Mouse (Mus musculus) bone marrow macrophage, adult 2 months (primary cell): ENCODE measurements around the gene Glp1r. TPM values are rescaled to one million over a fixed set of nuclear protein-coding genes. Genes with fewer than 3 reads are reported as not detected.
A peak's percentile ranks its signal among the peaks of the same experiment; 100 is the strongest.

Experiments
- H3K27ac ChIP-seq: 2 replicates; pipeline ENCODE4 v1.5.1; 2012; ENCODE audit warnings: low read depth, low read length; ENCODE audit not compliant: insufficient read depth
- H3K4me1 ChIP-seq: 2 replicates; pipeline ENCODE4 v1.6.1; 2012; ENCODE audit warnings: low read length; ENCODE audit not compliant: control insufficient read depth, insufficient read depth
- H3K4me3 ChIP-seq: 2 replicates; pipeline ENCODE4 v1.5.1; 2012; ENCODE audit warnings: mild to moderate bottlenecking, low read length, moderate library complexity; ENCODE audit not compliant: insufficient read depth
- CTCF ChIP-seq: IDR thresholded peaks from 2 replicates; pipeline ENCODE4 v1.5.1; 2012; ENCODE audit warnings: low read depth, mild to moderate bottlenecking, low read length, moderate library complexity
- POLR2A ChIP-seq: IDR thresholded peaks from 2 replicates; pipeline ENCODE4 v1.6.1; 2012; ENCODE audit warnings: mild to moderate bottlenecking, low read depth, low read length, borderline replicate concordance
- polyA plus RNA-seq: library from polyadenylated mRNA; stranded (reverse); fragments of >200 nt; gene quantifications from 2 replicates; pipeline ENCODE4 v1.2.4, GENCODE M21; 2012; ENCODE audit not compliant: missing spikeins, insufficient read depth, insufficient read length

The Glp1r gene
- not detected in 2 replicates for polyA plus RNA-seq

DNA sequence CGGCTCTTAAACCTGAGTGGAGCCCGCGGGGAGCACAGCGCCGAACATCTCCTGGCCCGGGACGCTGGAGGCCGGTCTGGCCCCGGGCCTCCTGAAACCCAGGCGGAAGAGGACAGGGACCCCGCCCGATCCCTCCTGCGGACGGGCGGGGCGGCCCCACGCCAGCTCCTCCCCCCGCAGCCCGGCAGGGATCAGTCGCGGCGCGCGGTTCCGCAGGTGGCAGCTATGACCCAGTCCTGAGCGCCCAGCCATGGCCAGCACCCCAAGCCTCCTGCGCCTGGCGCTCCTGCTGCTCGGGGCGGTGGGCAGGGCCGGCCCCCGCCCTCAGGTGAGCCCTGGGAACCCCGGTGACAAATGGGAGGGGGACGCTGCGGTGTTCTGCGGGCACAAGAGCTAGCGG, at the start of gene Glp1r:
Glp1r (plus strand) TSS at position 191 of the 400 bp plus-strand sequence.
- TF ChIP-seq POLR2A (no peak), CTCF (no peak)
- H3K27ac ChIP-seq: no peak within 1 kb of the TSS
- no peak within 1 kb of the TSS for H3K4me3 ChIP-seq
- H3K4me1 ChIP-seq: no peaks in the 10 kb centered on the region

DNA sequence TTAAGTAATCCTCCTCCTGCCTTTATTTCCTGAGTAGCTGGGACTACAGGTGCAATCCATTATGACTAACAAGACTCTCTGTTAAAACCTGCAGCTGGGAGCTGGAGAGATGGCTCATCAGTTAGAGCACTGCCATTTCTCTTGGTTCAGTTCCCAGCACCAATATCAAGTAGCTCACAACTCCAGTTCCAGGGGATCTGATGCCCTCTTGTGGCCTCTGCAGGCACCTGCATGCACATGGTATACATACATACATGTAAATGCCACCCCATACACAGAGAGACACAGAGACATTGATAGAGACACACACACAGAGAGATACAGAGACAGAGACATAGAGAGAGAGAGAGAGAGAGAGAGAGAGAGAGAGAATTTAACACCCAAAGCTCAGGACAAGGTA, 49.3 kb upstream of the Glp1r start:
- TF ChIP-seq CTCF: no peak
- no peak for TF ChIP-seq POLR2A
- H3K27ac ChIP-seq: no peak overlapping the region

DNA sequence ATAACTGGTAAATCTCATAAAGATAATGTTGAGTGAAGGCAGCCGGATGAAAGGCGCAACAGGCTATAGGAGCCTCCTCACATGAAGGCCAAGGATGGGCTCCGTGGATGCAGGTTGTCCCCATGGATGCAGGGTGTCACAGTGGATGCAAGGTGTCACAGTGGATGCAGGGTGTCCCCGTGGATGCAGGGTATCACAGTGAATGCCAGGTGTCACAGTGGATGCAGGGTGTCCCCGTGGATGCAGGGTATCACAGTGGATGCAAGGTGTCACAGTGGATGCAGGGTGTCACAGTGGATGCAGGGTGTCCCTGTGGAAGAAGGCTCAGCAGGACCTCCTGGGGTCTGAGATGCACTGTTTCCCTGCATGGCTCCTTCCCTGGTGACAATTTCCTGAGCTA, 44.3 kb upstream of the Glp1r start:
- Histone ChIP-seq H3K4me1 (no peaks in the 10 kb centered on the region), H3K4me3 (no peak overlapping the region), H3K27ac (no peak overlapping the region)
- TF ChIP-seq POLR2A (no peak), CTCF (no peak)

More for the DNA sequence above, 49.3 kb upstream of the Glp1r start:
- Histone ChIP-seq H3K4me1 (no peaks in the 10 kb centered on the region), H3K4me3 (no peak overlapping the region)

DNA sequence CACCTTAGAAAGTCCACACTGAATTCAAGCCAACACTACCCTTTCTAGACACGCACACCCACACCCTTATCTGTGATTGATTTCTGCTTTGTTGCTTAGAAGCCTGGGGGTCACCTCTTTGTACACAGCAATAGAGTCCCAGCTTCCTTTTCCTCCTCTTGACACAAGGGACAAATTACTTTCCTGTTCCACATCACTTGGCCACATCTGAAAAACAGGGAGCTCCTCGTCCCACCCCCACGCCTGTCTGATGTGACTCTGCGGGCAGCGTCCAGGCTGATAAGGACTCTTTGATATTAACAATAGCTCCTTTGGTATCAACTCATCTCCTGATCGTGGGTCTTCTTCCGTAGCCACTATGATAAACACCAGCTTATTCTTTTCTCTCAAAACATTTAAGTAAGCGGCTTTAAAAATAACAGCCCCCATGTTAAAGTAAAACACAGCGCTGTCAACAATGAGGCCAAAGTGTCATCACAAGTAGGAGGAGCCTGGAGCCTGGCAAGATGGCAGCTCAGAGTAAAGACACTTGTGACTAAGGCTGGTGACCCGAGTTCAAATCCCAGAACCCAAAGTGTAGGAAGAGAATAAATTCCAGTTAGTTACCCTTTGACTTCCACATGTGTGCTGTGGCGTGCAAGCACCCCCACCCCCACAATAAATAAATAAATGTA, 42.9 kb upstream of the Glp1r start:
- TF ChIP-seq CTCF (no peak), POLR2A (no peak)
- H3K27ac ChIP-seq: no peak overlapping the region
- H3K4me3 ChIP-seq: no peak overlapping the region
- no peaks in the 10 kb centered on the region for H3K4me1 ChIP-seq

DNA sequence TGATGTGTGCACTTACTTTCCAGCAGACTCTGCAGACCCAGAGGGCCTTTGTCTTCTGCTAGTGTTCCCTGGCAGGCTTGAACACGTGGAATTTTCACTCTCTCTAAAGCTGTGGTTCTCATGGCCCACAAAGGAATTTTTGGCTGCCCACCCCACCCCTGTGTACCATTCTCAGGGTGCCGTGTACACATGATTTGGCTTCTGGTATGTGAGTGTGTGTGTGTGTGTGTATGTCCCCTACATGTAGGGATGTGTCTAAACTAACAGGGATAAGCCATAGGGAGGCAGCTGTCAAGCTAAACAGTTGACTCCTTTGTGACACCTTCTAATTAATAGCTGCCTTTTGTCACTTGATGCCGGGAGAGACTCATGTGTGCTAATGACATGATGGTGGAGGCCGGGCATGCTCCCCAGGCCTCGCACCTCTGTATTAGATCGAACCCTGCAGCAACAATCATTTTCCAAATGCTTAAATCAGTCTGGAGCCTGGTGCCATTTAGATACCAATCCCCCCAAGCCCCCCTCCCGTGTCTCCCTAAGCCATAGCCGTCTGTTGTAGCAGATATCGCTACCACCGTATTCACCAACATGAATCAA, 41.5 kb upstream of the Glp1r start:
- H3K4me1 ChIP-seq: no peaks in the 10 kb centered on the region
- no peak overlapping the region for H3K4me3 ChIP-seq
- H3K27ac ChIP-seq: no peak overlapping the region
- TF ChIP-seq POLR2A (no peak), CTCF (no peak)

DNA sequence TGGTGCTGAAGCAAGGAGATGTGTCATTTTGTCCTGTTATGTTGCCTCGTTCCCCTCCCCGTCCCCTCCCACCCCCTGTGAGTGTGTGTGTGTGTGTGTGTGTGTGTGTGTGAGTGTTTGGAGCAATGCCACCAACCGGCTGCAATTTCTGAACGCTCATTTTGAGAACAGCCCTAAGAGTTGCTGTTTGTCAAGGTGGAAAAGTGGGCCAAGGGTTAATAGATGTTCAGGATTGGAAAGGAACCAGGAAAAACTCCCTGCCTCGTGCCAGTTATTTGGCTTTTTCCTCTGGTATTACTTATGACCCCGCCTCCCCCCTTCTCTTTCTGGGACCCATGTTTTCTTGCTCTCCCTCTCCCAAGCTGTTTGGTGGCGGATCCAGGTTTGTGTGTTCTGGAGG, 41.0 kb upstream of the Glp1r start:
- Histone ChIP-seq H3K4me1 (no peaks in the 10 kb centered on the region), H3K4me3 (no peak overlapping the region), H3K27ac (no peak overlapping the region)
- TF ChIP-seq CTCF (no peak), POLR2A (no peak)

DNA sequence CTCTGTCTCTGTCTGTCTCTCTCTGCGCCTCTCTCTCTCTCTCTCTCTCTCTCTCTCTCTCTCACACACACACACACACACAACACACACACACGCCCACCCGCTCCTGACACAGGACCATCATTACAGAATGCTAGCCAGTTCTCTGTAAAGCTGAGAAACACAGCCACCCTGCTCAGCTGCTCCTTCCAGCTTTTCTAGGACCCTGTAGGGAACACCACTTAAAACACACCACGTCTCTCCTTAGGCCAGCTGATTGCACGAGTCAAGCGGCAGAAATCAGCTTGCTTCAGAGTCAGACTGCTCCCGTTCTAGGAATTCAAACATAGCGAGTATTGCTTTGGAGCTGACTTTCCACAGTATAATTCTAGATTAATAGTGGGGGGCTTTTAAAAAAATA, 35.3 kb upstream of the Glp1r start:
- Histone ChIP-seq H3K27ac (no peak overlapping the region), H3K4me3 (no peak overlapping the region), H3K4me1 (no peaks in the 10 kb centered on the region)
- no peak for TF ChIP-seq POLR2A
- no peak for TF ChIP-seq CTCF

DNA sequence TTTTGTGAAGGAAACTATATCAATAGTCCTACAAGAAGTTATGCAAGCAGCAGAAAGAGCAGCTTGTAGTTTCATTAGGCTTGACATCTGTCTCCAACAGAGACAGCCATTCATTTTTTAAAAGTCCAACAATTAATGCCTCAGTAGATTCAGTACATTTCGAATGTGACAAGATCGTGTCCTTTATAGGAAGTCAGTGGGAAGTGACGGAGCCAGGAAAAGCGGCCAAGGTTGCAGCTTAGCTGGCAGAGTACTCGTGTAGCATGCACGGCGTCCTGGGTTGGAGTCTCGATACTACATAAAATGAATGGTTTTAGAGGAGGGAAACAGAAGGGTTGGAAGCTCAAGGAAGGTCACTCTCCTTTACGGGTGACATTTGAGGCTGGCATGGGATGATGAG, 34.7 kb upstream of the Glp1r start:
- H3K4me3 ChIP-seq: no peak overlapping the region
- no peak for TF ChIP-seq CTCF
- no peak for TF ChIP-seq POLR2A
- no peak overlapping the region for H3K27ac ChIP-seq
- H3K4me1 ChIP-seq: no peaks in the 10 kb centered on the region

DNA sequence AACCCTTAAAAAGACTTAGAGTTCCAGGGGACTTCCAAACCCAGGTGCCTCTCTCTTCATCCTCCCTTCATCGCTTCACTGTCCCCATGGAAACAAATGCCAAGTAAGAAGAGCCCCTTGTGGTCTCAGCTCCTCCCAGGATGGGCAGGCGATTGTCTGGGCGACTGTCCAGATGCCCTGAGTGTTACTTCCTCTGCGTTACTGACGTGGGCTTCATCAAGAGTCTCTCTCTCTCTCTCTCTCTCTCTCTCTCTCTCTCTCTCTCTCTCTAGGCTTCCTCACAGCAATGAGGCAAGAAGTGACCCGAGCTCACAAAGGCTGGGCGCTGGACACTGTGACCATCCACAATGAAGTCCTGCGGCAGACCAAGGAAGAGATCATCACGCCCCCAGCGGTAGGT, 30.6 kb upstream of the Glp1r start:
- Histone ChIP-seq H3K4me3 (no peak overlapping the region), H3K4me1 (no peaks in the 10 kb centered on the region)

DNA sequence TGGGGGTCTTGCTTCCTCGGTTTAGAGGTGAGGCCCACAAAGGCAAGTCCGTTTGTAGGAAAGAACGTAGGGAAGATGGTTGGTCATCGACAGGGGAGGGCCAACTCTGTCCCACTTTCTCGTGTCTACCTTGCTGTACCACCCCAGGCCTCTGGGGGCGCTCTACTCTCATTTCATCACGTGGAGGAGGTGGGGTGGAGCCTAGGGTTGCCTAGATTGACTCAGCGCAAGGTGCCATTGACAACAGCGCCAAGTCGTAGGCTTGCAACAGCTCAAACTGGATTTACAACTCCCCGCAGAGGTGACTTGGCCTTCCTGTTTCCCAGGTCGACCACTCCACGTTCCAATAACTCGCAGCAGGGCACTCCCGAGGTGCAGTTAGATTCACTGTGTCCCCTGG, 27.3 kb upstream of the Glp1r start:
- TF ChIP-seq CTCF: peak; percentile 36; the same call in 1 of the 2 replicates
- TF ChIP-seq POLR2A: no peak
- no peaks in the 10 kb centered on the region for H3K4me1 ChIP-seq
- no peak overlapping the region for H3K4me3 ChIP-seq
- H3K27ac ChIP-seq: no peak overlapping the region

More for the DNA sequence above, 30.6 kb upstream of the Glp1r start:
- TF ChIP-seq CTCF (no peak), POLR2A (no peak)
- H3K27ac ChIP-seq: no peak overlapping the region
